Mouse (Mus musculus) neural tube, embryonic 13.5 days (tissue): Measurements from ENCODE around the gene Olfr329-ps. TPM values are rescaled to one million over a fixed set of nuclear protein-coding genes. Genes with fewer than 3 reads are reported as not detected.
"Not testable (repeated sequence)": the region's sequence is repeated elsewhere in the genome, so short reads cannot be mapped to it uniquely, and the experiment has no call there.

Source experiments
- ATAC-seq: fragments of 200-750 bp; cut with Nextera tagmentation; 2 replicates; pipeline ENCODE4 v1.8.0; 2017; ENCODE audit warnings: low read depth, mild to moderate bottlenecking, moderate TSS enrichment, moderate library complexity
- H3K27ac ChIP-seq: fragments of 300-500 bp; sonication (generic); replicated peaks from 2 replicates; pipeline ENCODE4 v1.5.1; 2015; ENCODE audit warnings: moderate library complexity, mild to moderate bottlenecking, inconsistent platforms
- H3K27me3 ChIP-seq: fragments of 300-500 bp; sonication (generic); 2 replicates; pipeline ENCODE4 v1.6.1; 2015; ENCODE audit warnings: mild to moderate bottlenecking, inconsistent platforms
- H3K36me3 ChIP-seq: fragments of 300-500 bp; sonication (generic); 2 replicates; pipeline ENCODE4 v1.6.1; 2015; ENCODE audit warnings: mild to moderate bottlenecking, inconsistent platforms
- H3K4me1 ChIP-seq: fragments of 300-500 bp; sonication (generic); replicated peaks from 2 replicates; pipeline ENCODE4 v1.6.1; 2015; ENCODE audit warnings: inconsistent platforms
- H3K4me2 ChIP-seq: fragments of 300-500 bp; sonication (generic); 2 replicates; pipeline ENCODE4 v1.6.1; 2015; ENCODE audit warnings: inconsistent platforms, mild to moderate bottlenecking, moderate library complexity
- H3K4me3 ChIP-seq: fragments of 300-500 bp; sonication (generic); 2 replicates; pipeline ENCODE4 v1.5.1; 2015; ENCODE audit warnings: mild to moderate bottlenecking, inconsistent platforms
- H3K9ac ChIP-seq: fragments of 300-500 bp; sonication (generic); 2 replicates; pipeline ENCODE4 v1.6.1; 2015; ENCODE audit warnings: moderate library complexity, mild to moderate bottlenecking, inconsistent platforms
- H3K9me3 ChIP-seq: fragments of 300-500 bp; sonication (generic); 2 replicates; pipeline ENCODE4 v1.6.1; 2016; ENCODE audit warnings: inconsistent platforms
- WGBS: fragments of 180-500 bp; shearing (Covaris S2); methylation state at CpG from one replicate; pipeline ENCODE4 v1.1.7; 2015; 5-methylcytosine and 5-hydroxymethylcytosine counted together
- polyA plus RNA-seq: library from polyadenylated mRNA; unstranded; fragments of >200 nt; fragmentation: Nextera tagmentation; extraction: Ambion mirVana; gene quantifications from 2 replicates; pipeline ENCODE4 v1.2.1, GENCODE M21; 2015

Olfr329-ps gene
- polyA plus RNA-seq = not detected in 2 replicates

- no peaks in the 10 kb centered on the region for H3K36me3 ChIP-seq
- no peaks in the 10 kb centered on the region for H3K9me3 ChIP-seq
- no peak within 1 kb of the TSS for H3K9ac ChIP-seq
- H3K4me3 ChIP-seq = no peak within 1 kb of the TSS
- no peaks in the 10 kb centered on the region for H3K4me1 ChIP-seq
- no peak within 1 kb of the TSS for H3K4me2 ChIP-seq
- H3K27me3 ChIP-seq = no peaks in the 10 kb centered on the region
- 80% methylated on average over 5 of the region's 5 CpGs for WGBS
- H3K27ac ChIP-seq = no peak within 1 kb of the TSS
- ATAC-seq = no peak
These were observed at the start of gene Olfr329-ps for GRCm38 (mm10) chr11:58546322-58546721. Gene Olfr329-ps (minus strand): TSS chr11:58546422.

- Histone ChIP-seq H3K36me3 (no peaks in the 10 kb centered on the region), H3K27ac (no peak within 1 kb of the TSS), H3K27me3 (no peaks in the 10 kb centered on the region), H3K9me3 (no peaks in the 10 kb centered on the region), H3K9ac (no peak within 1 kb of the TSS), H3K4me2 (no peak within 1 kb of the TSS), H3K4me1 (no peaks in the 10 kb centered on the region), H3K4me3 (no peak within 1 kb of the TSS)
- no peak for ATAC-seq
- WGBS = 83% methylated on average over 6 of the region's 6 CpGs
These were observed 48.6 kb upstream of the Olfr329-ps start, which contains the start of gene Olfr324 for GRCm38 (mm10) chr11:58594814-58595213. Gene Olfr324 (plus strand): TSS chr11:58595114.

- no peaks in the 10 kb centered on the region for H3K9me3 ChIP-seq
- no peak overlapping the region for H3K4me2 ChIP-seq
- ATAC-seq = no peak
- peaks cover 5% of the 10 kb centered on the region; the same call in 1 of the 2 replicates for H3K4me1 ChIP-seq
- H3K9ac ChIP-seq = no peak overlapping the region
- WGBS = 37% methylated on average over 3 of the region's 3 CpGs
- H3K4me3 ChIP-seq = no peak overlapping the region
- H3K36me3 ChIP-seq = no peaks in the 10 kb centered on the region
- 0 out of 2 replicates have a peak overlapping the region, but pooled peaks have one; percentile 5 for H3K27ac ChIP-seq
- H3K27me3 ChIP-seq = no peaks in the 10 kb centered on the region
These were observed 42.5 kb upstream of the Olfr329-ps start for GRCm38 (mm10) chr11:58588620-58589250.

- Histone ChIP-seq H3K27me3 (no peaks in the 10 kb centered on the region), H3K9ac (no peak overlapping the region), H3K4me1 (peaks cover 5% of the 10 kb centered on the region; the same call in 1 of the 2 replicates), H3K4me2 (no peak overlapping the region), H3K9me3 (no peaks in the 10 kb centered on the region), H3K36me3 (no peaks in the 10 kb centered on the region), H3K27ac (no peak overlapping the region), H3K4me3 (no peak overlapping the region)
- 77% methylated on average over 7 of the region's 7 CpGs for WGBS
- no peak for ATAC-seq
These were observed 41.7 kb upstream of the Olfr329-ps start for GRCm38 (mm10) chr11:58587898-58588348.

GRCm38 (mm10) chr11:58578636-58579035, 32.4 kb upstream of the Olfr329-ps start:
- H3K4me2 ChIP-seq = no peak overlapping the region

GRCm38 (mm10) chr11:58577430-58577829, 31.2 kb upstream of the Olfr329-ps start, which contains the start of gene Olfr325:
Gene Olfr325 (plus strand): TSS chr11:58577730.
- ATAC-seq = no peak
- Histone ChIP-seq H3K27ac (no peak within 1 kb of the TSS), H3K4me3 (no peak within 1 kb of the TSS), H3K9ac (no peak within 1 kb of the TSS), H3K27me3 (no peaks in the 10 kb centered on the region), H3K9me3 (no peaks in the 10 kb centered on the region), H3K4me2 (no peak within 1 kb of the TSS), H3K4me1 (no peaks in the 10 kb centered on the region), H3K36me3 (no peaks in the 10 kb centered on the region)
- 86% methylated on average over 1 of the region's 1 CpGs for WGBS

More at GRCm38 (mm10) chr11:58578636-58579035, 32.4 kb upstream of the Olfr329-ps start:
- H3K36me3 ChIP-seq = no peaks in the 10 kb centered on the region
- H3K4me3 ChIP-seq = no peak overlapping the region
- no peaks in the 10 kb centered on the region for H3K27me3 ChIP-seq
- H3K9me3 ChIP-seq = no peaks in the 10 kb centered on the region
- no peaks in the 10 kb centered on the region for H3K4me1 ChIP-seq
- ATAC-seq = no peak
- H3K27ac ChIP-seq = no peak overlapping the region
- H3K9ac ChIP-seq = no peak overlapping the region
- 82% methylated on average over 8 of the region's 8 CpGs for WGBS

GRCm38 (mm10) chr11:58570405-58570804, 24.2 kb upstream of the Olfr329-ps start, which contains the start of gene Olfr224:
Gene Olfr224 (minus strand): TSS chr11:58570553.
- no peaks in the 10 kb centered on the region for H3K36me3 ChIP-seq
- no peaks in the 10 kb centered on the region for H3K4me1 ChIP-seq
- H3K9me3 ChIP-seq = no peaks in the 10 kb centered on the region
- no peaks in the 10 kb centered on the region for H3K27me3 ChIP-seq
- no peak within 1 kb of the TSS for H3K4me3 ChIP-seq
- no peak within 1 kb of the TSS for H3K4me2 ChIP-seq
- no peak within 1 kb of the TSS for H3K9ac ChIP-seq
- 70% methylated on average over 5 of the region's 5 CpGs for WGBS
- H3K27ac ChIP-seq = no peak within 1 kb of the TSS
- ATAC-seq = no peak

- H3K27ac ChIP-seq = no peak within 1 kb of the TSS
- H3K9me3 ChIP-seq = no peaks in the 10 kb centered on the region
- ATAC-seq = no peak
- no peak within 1 kb of the TSS for H3K4me3 ChIP-seq
- WGBS = 94% methylated on average over 1 of the region's 1 CpGs
- H3K27me3 ChIP-seq = no peaks in the 10 kb centered on the region
- no peak within 1 kb of the TSS for H3K4me2 ChIP-seq
- H3K36me3 ChIP-seq = no peaks in the 10 kb centered on the region
- H3K4me1 ChIP-seq = no peaks in the 10 kb centered on the region
- no peak within 1 kb of the TSS for H3K9ac ChIP-seq
These were observed 9.3 kb upstream of the Olfr329-ps start, which contains the start of gene Olfr328 for GRCm38 (mm10) chr11:58555536-58555935. Gene Olfr328 (minus strand): TSS chr11:58555636.

- not testable (repeated sequence) for H3K27ac ChIP-seq, H3K9ac ChIP-seq, H3K9me3 ChIP-seq, H3K36me3 ChIP-seq, H3K4me1 ChIP-seq, H3K4me2 ChIP-seq, H3K27me3 ChIP-seq, H3K4me3 ChIP-seq, ATAC-seq
These were observed 11.5 kb downstream of the Olfr329-ps start, which contains the start of gene Olfr330 for GRCm38 (mm10) chr11:58534736-58535135. Gene Olfr330 (minus strand): TSS chr11:58534836.

- H3K4me3 ChIP-seq, H3K27me3 ChIP-seq, H3K27ac ChIP-seq, H3K4me1 ChIP-seq, H3K9ac ChIP-seq, H3K9me3 ChIP-seq, H3K36me3 ChIP-seq, ATAC-seq, H3K4me2 ChIP-seq: not testable (repeated sequence)
- WGBS = 92% methylated on average over 7 of the region's 9 CpGs
These were observed 26.5 kb downstream of the Olfr329-ps start for GRCm38 (mm10) chr11:58519756-58520155.

GRCm38 (mm10) chr11:58518916-58519315, 27.3 kb downstream of the Olfr329-ps start:
- H3K4me2 ChIP-seq, H3K27ac ChIP-seq, H3K27me3 ChIP-seq, H3K36me3 ChIP-seq, H3K9me3 ChIP-seq, H3K4me3 ChIP-seq, H3K9ac ChIP-seq, H3K4me1 ChIP-seq, ATAC-seq: not testable (repeated sequence)
- 93% methylated on average over 18 of the region's 18 CpGs for WGBS

- H3K4me1 ChIP-seq, H3K27me3 ChIP-seq, H3K9me3 ChIP-seq, ATAC-seq, H3K36me3 ChIP-seq, H3K27ac ChIP-seq, H3K9ac ChIP-seq, H3K4me2 ChIP-seq, H3K4me3 ChIP-seq: not testable (repeated sequence)
- 89% methylated on average over 19 of the region's 19 CpGs for WGBS
These were observed 37.2 kb downstream of the Olfr329-ps start for GRCm38 (mm10) chr11:58509058-58509457.

- not testable (repeated sequence) for H3K27me3 ChIP-seq, ATAC-seq, H3K36me3 ChIP-seq, H3K27ac ChIP-seq, H3K4me3 ChIP-seq, H3K9me3 ChIP-seq, H3K4me2 ChIP-seq, H3K4me1 ChIP-seq, H3K9ac ChIP-seq
These were observed 43.8 kb downstream of the Olfr329-ps start, which contains the start of gene Olfr331 for GRCm38 (mm10) chr11:58502472-58502871. Gene Olfr331 (minus strand): TSS chr11:58502572.
